Mouse (Mus musculus): ENCODE results near the gene Lamb1.

GRCm38 (mm10) chr12:31222282-31222681, 42.8 kb upstream of the Lamb1 start:
- TF ChIP-seq CTCF (conservative IDR thresholded peaks at IDR 0.05; ENCODE audit: low read length): no peak
- TF ChIP-seq POU5F1 (IDR thresholded peaks at IDR 0.05; ENCODE audit: borderline replicate concordance, low read length): no peak
- no peak for TF ChIP-seq NANOG (IDR thresholded peaks at IDR 0.05; ENCODE audit: borderline replicate concordance, low read length)

All from E14TG2a.4 (cell line).